19 mouse cellular contexts compared by ENCODE assay signal in genomic region chr2:165106585-165106984, GRCm38 (mm10). TPM values are rescaled to one million over a fixed set of nuclear protein-coding genes. Genes with fewer than 3 reads are reported as not detected.
DNase-seq lines count a peak whose midpoint lies in the region; ATAC-seq and TF ChIP-seq lines count a peak whose summit lies in the region.
"Had no signal": no experiment of that assay in that cellular context is flagged by ENCODE, and none has a peak within 500 bp of the region (broad histone marks: within the 10 kb centered on the region; RNA-seq: fewer than 3 reads in every experiment).

No protein-coding gene starts in this region.

- H3K4me1 ChIP-seq in kidney, embryonic 16.5 days (ENCODE audit: insufficient read depth, low read length), result 0 out of 2 replicates have a peak, but pooled peaks cover 10% of the 10 kb centered on the region
- peaks cover 6% of the 10 kb centered on the region for H3K4me1 ChIP-seq in hindbrain, embryonic 11.5 days (replicated peaks; ENCODE audit: control insufficient read depth, insufficient read depth, low read length)
- no peaks in the 10 kb centered on the region for H3K4me1 ChIP-seq in midbrain, postnatal 0 days (ENCODE audit: insufficient read depth, low read length)
- H3K4me1 ChIP-seq: embryonic facial prominence, embryonic 15.5 days had no signal

- TF ChIP-seq CTCF in midbrain, postnatal 0 days (IDR thresholded peaks at IDR 0.05), result peak; percentile 33

- H3K27ac ChIP-seq in kidney, embryonic 16.5 days (ENCODE audit: low read length), result no peak overlapping the region
- peak overlapping the region; percentile 47; the same call in 1 of the 2 replicates for H3K27ac ChIP-seq in hindbrain, embryonic 11.5 days (ENCODE audit: low read depth, low read length)
- no peak overlapping the region for H3K27ac ChIP-seq in midbrain, postnatal 0 days (ENCODE audit: low read depth, low read length)
- H3K27ac ChIP-seq: embryonic facial prominence, embryonic 15.5 days; gastrocnemius, adult 2 months; left cerebral cortex, adult 2 months; liver, embryonic 14.5 days; macrophage had no signal

- no peak overlapping the region for H3K4me2 ChIP-seq in kidney, embryonic 16.5 days (replicated peaks; ENCODE audit: low read depth, low read length)
- H3K4me2 ChIP-seq in hindbrain, embryonic 11.5 days (replicated peaks; ENCODE audit: low read depth, low read length), result no peak overlapping the region
- no peak overlapping the region for H3K4me2 ChIP-seq in midbrain, postnatal 0 days (ENCODE audit: low read depth, low read length, poor library complexity, severe bottlenecking)
- H3K4me2 ChIP-seq: embryonic facial prominence, embryonic 15.5 days had no signal

- intact Hi-C loops in left cerebral cortex, postnatal 25 days (cut with DNase I), result no loop called here

- no peak overlapping the region for H3K9ac ChIP-seq in kidney, embryonic 16.5 days (replicated peaks; ENCODE audit: low read length)
- H3K9ac ChIP-seq in hindbrain, embryonic 11.5 days (ENCODE audit: low read depth, low read length), result no peak overlapping the region
- no peak overlapping the region for H3K9ac ChIP-seq in midbrain, postnatal 0 days (replicated peaks; ENCODE audit: low read length, poor library complexity, severe bottlenecking)
- H3K9ac ChIP-seq: embryonic facial prominence, embryonic 15.5 days; liver, embryonic 14.5 days had no signal

- DNase-seq in kidney, postnatal 36 days, result no peak
- DNase-seq in brain, adult 2 months (ENCODE audit: low read depth, low spot score), result peak; percentile 27
- no peak for DNase-seq in hindbrain, embryonic 11.5 days (ENCODE audit: low spot score)
- peak; percentile 40 for DNase-seq in midbrain, postnatal 0 days (ENCODE audit: low spot score)
- DNase-seq in adrenal gland, adult (ENCODE audit: inconsistent age in 2 of 2, low spot score in 1 of 2), result no peak
- no peak for DNase-seq in spleen, adult 12 weeks (ENCODE audit: low spot score)
- no peak for DNase-seq in left cerebral cortex, postnatal 25 days (ENCODE audit: low spot score in 2 of 2)
- DNase-seq: adrenal gland, postnatal 25 days; cerebellum, adult 2 months; gastrocnemius, adult 2 months; right cerebral cortex, postnatal 4 days; thymus, adult 18-20 months had no signal

- WGBS in kidney, embryonic 16.5 days, result 15% methylated on average over 18 of the region's 18 CpGs
- WGBS in hindbrain, embryonic 11.5 days, result 16% methylated on average over 18 of the region's 18 CpGs
- WGBS in midbrain, postnatal 0 days, result 22% methylated on average over 18 of the region's 18 CpGs

- no peaks in the 10 kb centered on the region for H3K9me3 ChIP-seq in kidney, embryonic 16.5 days (ENCODE audit: low read length)
- H3K9me3 ChIP-seq in hindbrain, embryonic 11.5 days (ENCODE audit: control insufficient read depth, low read length), result no peaks in the 10 kb centered on the region
- H3K9me3 ChIP-seq in midbrain, postnatal 0 days (ENCODE audit: low read length), result no peaks in the 10 kb centered on the region
- H3K9me3 ChIP-seq: embryonic facial prominence, embryonic 15.5 days had no signal

- H3K36me3 ChIP-seq in kidney, embryonic 16.5 days (ENCODE audit: insufficient read depth, low read length), result no peaks in the 10 kb centered on the region
- H3K36me3 ChIP-seq in hindbrain, embryonic 11.5 days (ENCODE audit: control insufficient read depth, insufficient read depth, low read length), result no peaks in the 10 kb centered on the region
- H3K36me3 ChIP-seq in midbrain, postnatal 0 days (ENCODE audit: insufficient read depth, low read length), result no peaks in the 10 kb centered on the region
- H3K36me3 ChIP-seq: embryonic facial prominence, embryonic 15.5 days had no signal

- peaks cover 69% of the 10 kb centered on the region for H3K27me3 ChIP-seq in kidney, embryonic 16.5 days (ENCODE audit: insufficient read depth, low read length)
- H3K27me3 ChIP-seq in hindbrain, embryonic 11.5 days (ENCODE audit: control insufficient read depth, insufficient read depth, low read length), result peaks cover 20% of the 10 kb centered on the region
- peaks cover 7% of the 10 kb centered on the region; the same call in 1 of the 2 replicates for H3K27me3 ChIP-seq in midbrain, postnatal 0 days (ENCODE audit: insufficient read depth, low read length)

- peak; percentile 49 for ATAC-seq in kidney, embryonic 16.5 days (ENCODE audit: low FRiP score, low TSS enrichment)
- peak; percentile 57; the same call in 1 of the 2 replicates for ATAC-seq in hindbrain, embryonic 11.5 days (ENCODE audit: low FRiP score)
- 0 out of 2 replicates have a peak, but pooled peaks have one; percentile 48 for ATAC-seq in midbrain, postnatal 0 days (ENCODE audit: low FRiP score)

- H3K4me3 ChIP-seq in kidney, embryonic 16.5 days (ENCODE audit: low read length), result no peak overlapping the region
- H3K4me3 ChIP-seq in hindbrain, embryonic 11.5 days (ENCODE audit: low read depth, low read length), result no peak overlapping the region
- H3K4me3 ChIP-seq in midbrain, postnatal 0 days (ENCODE audit: low read depth, low read length), result no peak overlapping the region
- H3K4me3 ChIP-seq: embryonic facial prominence, embryonic 15.5 days; gastrocnemius, adult 2 months; left cerebral cortex, adult 2 months had no signal

RNA-seq across cellular contexts. Expression of gene 1700025C18Rik, which starts 16.0 kb away (rescaled TPM):
- not detected in 2 replicates for polyA plus RNA-seq in kidney, embryonic 16.5 days (2015; fragmentation: Nextera tagmentation; extraction: Ambion mirVana)
- not detected in 2 replicates for polyA plus RNA-seq in hindbrain, embryonic 11.5 days (2014; fragmentation: Nextera tagmentation; extraction: Ambion mirVana)
- not detected in 2 replicates for total RNA-seq in midbrain, postnatal 0 days (2014; rRNA removed)
- not detected in 2 replicates for polyA plus RNA-seq in midbrain, postnatal 0 days (2015; fragmentation: Nextera tagmentation; extraction: Ambion mirVana)
- not detected for total RNA-seq in left cerebral cortex, postnatal 25 days (2021)
- total RNA-seq: adrenal gland, postnatal 25 days; gastrocnemius, adult 2 months; left cerebral cortex, adult 2 months had no signal
- polyA plus RNA-seq: cerebellum, adult 2 months; embryonic facial prominence, embryonic 15.5 days; heart, embryonic 14.5 days; liver, embryonic 14.5 days; macrophage; neural tube, embryonic 11.5 days had no signal

RNA-seq across cellular contexts. Expression of gene Cd40, which starts 51.2 kb away (rescaled TPM):
- polyA plus RNA-seq in kidney, embryonic 16.5 days (2015; fragmentation: Nextera tagmentation; extraction: Ambion mirVana), result 9.3 and 12.5 TPM in 2 replicates
- polyA plus RNA-seq in hindbrain, embryonic 11.5 days (2014; fragmentation: Nextera tagmentation; extraction: Ambion mirVana), result 4.6 and 4.9 TPM in 2 replicates
- 5.2 and 5.9 TPM in 2 replicates for total RNA-seq in midbrain, postnatal 0 days (2014; rRNA removed)
- polyA plus RNA-seq in midbrain, postnatal 0 days (2015; fragmentation: Nextera tagmentation; extraction: Ambion mirVana), result 4.4 and 6.4 TPM in 2 replicates
- total RNA-seq in left cerebral cortex, postnatal 25 days (2021), result 1 to 10 TPM in 1 of 2 experiments, under 1 TPM in 1; 0.60 to 1.5 TPM

Comparison
In these comparisons a context has a peak if more than half of its experiments do, and no peak if none do; other contexts are left out.
1. DNase-seq: peak in brain, adult 2 months (single experiment) and midbrain, postnatal 0 days (single experiment); none in kidney, postnatal 36 days (0 of 2), hindbrain, embryonic 11.5 days (single experiment), adrenal gland, adult (0 of 2), spleen, adult 12 weeks (single experiment) and left cerebral cortex, postnatal 25 days (0 of 2).
2. Peak in every context shown above with its lines, with median percentiles within 50 percentile points of each other: ATAC-seq.